Mouse (Mus musculus) stomach, embryonic 16.5 days (tissue): ENCODE data around the gene Ackr1. TPM values are rescaled to one million over a fixed set of nuclear protein-coding genes. Genes with fewer than 3 reads are reported as not detected.
A peak's percentile ranks its signal among the peaks of the same experiment; 100 is the strongest.

Experiments
- ATAC-seq: fragments of 200-750 bp; cut with Nextera tagmentation; 2 replicates; pipeline ENCODE4 v1.8.0; 2017; ENCODE audit warnings: moderate number of reproducible peaks, moderate TSS enrichment; ENCODE audit not compliant: insufficient read depth, low FRiP score
- H3K27ac ChIP-seq: fragments of 300-500 bp; sonication (generic); 2 replicates; pipeline ENCODE4 v1.5.1; 2014; ENCODE audit warnings: low read length
- H3K27me3 ChIP-seq: fragments of 300-500 bp; sonication (generic); 2 replicates; pipeline ENCODE4 v1.6.1; 2014; ENCODE audit warnings: low read length, control low read depth, mixed read lengths; ENCODE audit not compliant: control insufficient read depth, insufficient read depth
- H3K36me3 ChIP-seq: fragments of 300-500 bp; sonication (generic); 2 replicates; pipeline ENCODE4 v1.6.1; 2014; ENCODE audit warnings: low read length; ENCODE audit not compliant: control insufficient read depth, insufficient read depth
- H3K4me1 ChIP-seq: fragments of 300-500 bp; sonication (generic); 2 replicates; pipeline ENCODE4 v1.6.1; 2014; ENCODE audit warnings: low read length, control low read depth, mixed read lengths; ENCODE audit not compliant: control insufficient read depth, insufficient read depth
- H3K4me2 ChIP-seq: fragments of 300-500 bp; sonication (generic); 2 replicates; pipeline ENCODE4 v1.6.1; 2014; ENCODE audit warnings: low read depth, low read length, mixed read lengths
- H3K4me3 ChIP-seq: fragments of 300-500 bp; sonication (generic); replicated peaks from 2 replicates; pipeline ENCODE4 v1.5.1; 2014; ENCODE audit warnings: mild to moderate bottlenecking, low read length
- H3K9ac ChIP-seq: fragments of 300-500 bp; sonication (generic); 2 replicates; pipeline ENCODE4 v1.6.1; 2014; ENCODE audit warnings: low read length
- H3K9me3 ChIP-seq: fragments of 300-500 bp; sonication (generic); replicated peaks from 2 replicates; pipeline ENCODE4 v1.6.1; 2016; ENCODE audit warnings: low read length, control low read depth; ENCODE audit not compliant: control insufficient read depth
- WGBS: fragments of 180-500 bp; shearing (Covaris S2); extraction: QIAGEN DNeasy Blood & Tissue Kit; methylation state at CpG from one replicate; pipeline ENCODE4 v1.1.7; 2014; 5-methylcytosine and 5-hydroxymethylcytosine counted together
- polyA plus RNA-seq: library from polyadenylated mRNA; unstranded; fragments of >200 nt; fragmentation: Nextera tagmentation; extraction: Ambion mirVana; gene quantifications from 2 replicates; pipeline ENCODE4 v1.2.1, GENCODE M21; 2015

The Ackr1 gene
- polyA plus RNA-seq, 1 experiment from 2014 or later: 4.3 TPM

- ATAC-seq: no peak
Measured at GRCm38 (mm10) chr1:173337008-173337407, 3.5 kb upstream of the Ackr1 start.

GRCm38 (mm10) chr1:173335903-173336302 lies 2.4 kb upstream of the Ackr1 start:
- Histone ChIP-seq H3K27ac (no peak overlapping the region), H3K27me3 (no peaks in the 10 kb centered on the region), H3K4me2 (no peak overlapping the region), H3K36me3 (no peaks in the 10 kb centered on the region), H3K4me1 (no peaks in the 10 kb centered on the region), H3K4me3 (no peak overlapping the region), H3K9ac (no peak overlapping the region), H3K9me3 (no peaks in the 10 kb centered on the region)
- WGBS: 49% methylated on average over 11 of the region's 11 CpGs
- ATAC-seq: no peak

More at GRCm38 (mm10) chr1:173337008-173337407, 3.5 kb upstream of the Ackr1 start:
- Histone ChIP-seq H3K4me2 (no peak overlapping the region), H3K9ac (no peak overlapping the region), H3K4me1 (no peaks in the 10 kb centered on the region), H3K27ac (no peak overlapping the region), H3K4me3 (no peak overlapping the region), H3K27me3 (no peaks in the 10 kb centered on the region), H3K36me3 (no peaks in the 10 kb centered on the region), H3K9me3 (no peaks in the 10 kb centered on the region)
- 84% methylated on average over 10 of the region's 10 CpGs for WGBS

- Histone ChIP-seq H3K27me3 (no peaks in the 10 kb centered on the region), H3K4me1 (no peaks in the 10 kb centered on the region), H3K9ac (no peak overlapping the region), H3K4me3 (no peak overlapping the region), H3K4me2 (no peak overlapping the region), H3K9me3 (no peaks in the 10 kb centered on the region), H3K27ac (no peak overlapping the region), H3K36me3 (no peaks in the 10 kb centered on the region)
- no peak for ATAC-seq
- WGBS: 90% methylated on average over 5 of the region's 5 CpGs
Measured at GRCm38 (mm10) chr1:173332418-173332817, 1.1 kb downstream of the Ackr1 start.

GRCm38 (mm10) chr1:173329743-173330142 lies 3.8 kb downstream of the Ackr1 start:
- Histone ChIP-seq H3K4me1 (no peaks in the 10 kb centered on the region), H3K9me3 (no peaks in the 10 kb centered on the region), H3K27ac (no peak overlapping the region), H3K4me3 (no peak overlapping the region), H3K36me3 (no peaks in the 10 kb centered on the region), H3K4me2 (no peak overlapping the region), H3K27me3 (no peaks in the 10 kb centered on the region), H3K9ac (no peak overlapping the region)
- WGBS: 79% methylated on average over 5 of the region's 5 CpGs
- no peak for ATAC-seq

- no peaks in the 10 kb centered on the region for H3K36me3 ChIP-seq
- H3K4me2 ChIP-seq: no peak overlapping the region
- 33% methylated on average over 4 of the region's 4 CpGs for WGBS
- no peak overlapping the region for H3K4me3 ChIP-seq
- no peak overlapping the region for H3K27ac ChIP-seq
- 0 out of 2 replicates have a peak, but pooled peaks have one; percentile 29 for ATAC-seq
- H3K27me3 ChIP-seq: no peaks in the 10 kb centered on the region
- H3K4me1 ChIP-seq: no peaks in the 10 kb centered on the region
- no peaks in the 10 kb centered on the region for H3K9me3 ChIP-seq
- no peak overlapping the region for H3K9ac ChIP-seq
Measured at GRCm38 (mm10) chr1:173329185-173329584, 4.4 kb downstream of the Ackr1 start.

- Histone ChIP-seq H3K9ac (no peak overlapping the region), H3K36me3 (no peaks in the 10 kb centered on the region), H3K4me3 (no peak overlapping the region), H3K9me3 (no peaks in the 10 kb centered on the region), H3K4me1 (no peaks in the 10 kb centered on the region), H3K4me2 (no peak overlapping the region), H3K27ac (no peak overlapping the region), H3K27me3 (no peaks in the 10 kb centered on the region)
- ATAC-seq: no peak
- WGBS: 71% methylated on average over 8 of the region's 8 CpGs
Measured at GRCm38 (mm10) chr1:173328446-173328845, 5.1 kb downstream of the Ackr1 start.

GRCm38 (mm10) chr1:173326552-173326951 lies 7.0 kb downstream of the Ackr1 start:
- Histone ChIP-seq H3K36me3 (no peaks in the 10 kb centered on the region), H3K9me3 (no peaks in the 10 kb centered on the region), H3K27me3 (no peaks in the 10 kb centered on the region), H3K9ac (no peak overlapping the region), H3K27ac (no peak overlapping the region), H3K4me3 (no peak overlapping the region), H3K4me2 (no peak overlapping the region), H3K4me1 (no peaks in the 10 kb centered on the region)
- ATAC-seq: no peak
- WGBS: 47% methylated on average over 1 of the region's 1 CpGs

- Histone ChIP-seq H3K36me3 (no peaks in the 10 kb centered on the region), H3K4me2 (no peak overlapping the region), H3K9me3 (no peaks in the 10 kb centered on the region), H3K27ac (no peak overlapping the region), H3K27me3 (no peaks in the 10 kb centered on the region), H3K4me1 (no peaks in the 10 kb centered on the region), H3K9ac (no peak overlapping the region), H3K4me3 (no peak overlapping the region)
- 81% methylated on average over 1 of the region's 1 CpGs for WGBS
- no peak for ATAC-seq
Measured at GRCm38 (mm10) chr1:173325395-173325794, 8.2 kb downstream of the Ackr1 start.

- H3K4me3 ChIP-seq: no peak overlapping the region
- H3K4me2 ChIP-seq: no peak overlapping the region
- ATAC-seq: no peak
- no peak overlapping the region for H3K9ac ChIP-seq
- no peaks in the 10 kb centered on the region for H3K9me3 ChIP-seq
- WGBS: 72% methylated on average over 4 of the region's 4 CpGs
- H3K27ac ChIP-seq: no peak overlapping the region
- H3K4me1 ChIP-seq: no peaks in the 10 kb centered on the region
- H3K27me3 ChIP-seq: no peaks in the 10 kb centered on the region
- H3K36me3 ChIP-seq: no peaks in the 10 kb centered on the region
Measured at GRCm38 (mm10) chr1:173324961-173325360, 8.6 kb downstream of the Ackr1 start.
